Mouse (Mus musculus) forebrain, embryonic 16.5 days (tissue): ENCODE results near the gene Acox1. TPM values are rescaled to one million over a fixed set of nuclear protein-coding genes. Genes with fewer than 3 reads are reported as not detected.

ENCODE experiments used
- ATAC-seq: fragments of 200-750 bp; cut with Nextera tagmentation; 2 replicates; pipeline ENCODE4 v1.8.0; 2017; ENCODE audit warnings: mild to moderate bottlenecking, moderate library complexity
- H3K27ac ChIP-seq: fragments of 300-500 bp; sonication (generic); 2 replicates; pipeline ENCODE4 v1.5.1; 2014; ENCODE audit warnings: low read length, control low read depth
- H3K27me3 ChIP-seq: fragments of 300-500 bp; sonication (generic); replicated peaks from 2 replicates; pipeline ENCODE4 v1.6.1; 2014; ENCODE audit warnings: low read length; ENCODE audit not compliant: control insufficient read depth, insufficient read depth
- H3K36me3 ChIP-seq: fragments of 300-500 bp; sonication (generic); 2 replicates; pipeline ENCODE4 v1.6.1; 2014; ENCODE audit not compliant: control insufficient read depth, insufficient read depth
- H3K4me1 ChIP-seq: fragments of 300-500 bp; sonication (generic); replicated peaks from 2 replicates; pipeline ENCODE4 v1.6.1; 2014; ENCODE audit warnings: low read length; ENCODE audit not compliant: control insufficient read depth, insufficient read depth
- H3K4me2 ChIP-seq: fragments of 300-500 bp; sonication (generic); 2 replicates; pipeline ENCODE4 v1.6.1; 2014; ENCODE audit warnings: mild to moderate bottlenecking, low read length, control low read depth
- H3K4me3 ChIP-seq: fragments of 300-500 bp; sonication (generic); replicated peaks from 2 replicates; pipeline ENCODE4 v1.5.1; 2014; ENCODE audit warnings: mild to moderate bottlenecking, low read length, control low read depth
- H3K9ac ChIP-seq: fragments of 300-500 bp; sonication (generic); replicated peaks from 2 replicates; pipeline ENCODE4 v1.6.1; 2014; ENCODE audit warnings: low read depth, low read length, control low read depth
- H3K9me3 ChIP-seq: fragments of 300-500 bp; sonication (generic); 2 replicates; pipeline ENCODE4 v1.6.1; 2016; ENCODE audit warnings: low read length; ENCODE audit not compliant: control insufficient read depth
- WGBS: fragments of 180-500 bp; shearing (Covaris S2); extraction: QIAGEN DNeasy Blood & Tissue Kit; methylation state at CpG from one replicate; pipeline ENCODE4 v1.1.7; 2014; 5-methylcytosine and 5-hydroxymethylcytosine counted together
- polyA plus RNA-seq: library from polyadenylated mRNA; unstranded; fragments of >200 nt; fragmentation: Nextera tagmentation; extraction: Ambion mirVana; gene quantifications from 2 replicates; pipeline ENCODE4 v1.2.1, GENCODE M21; 2015

Gene Acox1
- polyA plus RNA-seq, 1 experiment from 2014 or later: 62.8 TPM

- no peak for ATAC-seq
- Histone ChIP-seq H3K36me3 (peaks cover 22% of the 10 kb centered on the region), H3K4me2 (no peak overlapping the region), H3K27me3 (no peaks in the 10 kb centered on the region), H3K4me1 (peaks cover 7% of the 10 kb centered on the region; the same call in 1 of the 2 replicates), H3K9me3 (no peaks in the 10 kb centered on the region), H3K9ac (no peak overlapping the region), H3K27ac (no peak overlapping the region), H3K4me3 (no peak overlapping the region)
- 72% methylated on average over 10 of the region's 10 CpGs for WGBS
Observed at GRCm38 (mm10) chr11:116142211-116142991, 56.4 kb downstream of the Acox1 start.

GRCm38 (mm10) chr11:116138468-116139138, 60.2 kb downstream of the Acox1 start, which contains the start of gene Mrpl38:
Mrpl38 (minus strand) TSS chr11:116138868.
- Histone ChIP-seq H3K27me3 (no peaks in the 10 kb centered on the region), H3K27ac (peak within 1 kb of the TSS; percentile 60), H3K36me3 (peaks cover 10% of the 10 kb centered on the region; the same call in 1 of the 2 replicates), H3K4me1 (peaks cover 9% of the 10 kb centered on the region; the same call in 1 of the 2 replicates), H3K4me2 (peak within 1 kb of the TSS; percentile 61), H3K9ac (peak within 1 kb of the TSS; percentile 85), H3K9me3 (no peaks in the 10 kb centered on the region), H3K4me3 (peak within 1 kb of the TSS; percentile 89)
- ATAC-seq: peak; percentile 95
- under 1% methylated on average over 60 of the region's 60 CpGs for WGBS

DNA sequence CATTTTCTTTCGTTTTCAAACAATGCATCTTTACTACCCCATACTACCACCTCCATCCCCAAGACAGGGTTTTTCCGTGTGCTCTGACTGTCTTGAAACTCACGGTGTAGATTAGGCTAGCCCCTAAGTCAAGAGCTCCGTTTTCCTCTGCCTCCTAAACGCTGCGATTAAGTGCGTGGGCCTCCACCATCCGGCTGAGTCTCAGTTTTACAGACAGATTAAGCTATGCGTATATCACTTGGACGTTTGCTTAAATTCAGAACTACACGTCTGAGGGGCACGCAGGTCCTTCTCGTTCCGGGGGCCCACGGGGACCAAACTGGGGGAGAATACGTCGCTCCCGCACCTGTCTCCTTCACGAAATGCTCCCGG, 60.8 kb downstream of the Acox1 start:
- Histone ChIP-seq H3K4me1 (peaks cover 9% of the 10 kb centered on the region; the same call in 1 of the 2 replicates), H3K4me3 (peak overlapping the region; percentile 89), H3K4me2 (peak overlapping the region; percentile 61), H3K9ac (peak overlapping the region; percentile 85), H3K27ac (peak overlapping the region; percentile 60), H3K36me3 (peaks cover 5% of the 10 kb centered on the region; the same call in 1 of the 2 replicates), H3K27me3 (no peaks in the 10 kb centered on the region), H3K9me3 (no peaks in the 10 kb centered on the region)
- no peak for ATAC-seq
- WGBS: 1% methylated on average over 20 of the region's 20 CpGs

GRCm38 (mm10) chr11:116134171-116134570, 64.7 kb downstream of the Acox1 start:
- Histone ChIP-seq H3K4me3 (no peak overlapping the region), H3K4me1 (peaks cover 23% of the 10 kb centered on the region), H3K4me2 (no peak overlapping the region), H3K9me3 (no peaks in the 10 kb centered on the region), H3K9ac (no peak overlapping the region), H3K36me3 (no peaks in the 10 kb centered on the region; the same call in 1 of the 2 replicates), H3K27ac (no peak overlapping the region), H3K27me3 (no peaks in the 10 kb centered on the region)
- no peak for ATAC-seq
- 94% methylated on average over 10 of the region's 10 CpGs for WGBS

- Histone ChIP-seq H3K27ac (no peak overlapping the region), H3K36me3 (no peaks in the 10 kb centered on the region; the same call in 1 of the 2 replicates), H3K9me3 (no peaks in the 10 kb centered on the region), H3K9ac (no peak overlapping the region), H3K27me3 (no peaks in the 10 kb centered on the region), H3K4me3 (no peak overlapping the region), H3K4me1 (peaks cover 23% of the 10 kb centered on the region), H3K4me2 (no peak overlapping the region)
- ATAC-seq: no peak
- 84% methylated on average over 5 of the region's 5 CpGs for WGBS
Observed at GRCm38 (mm10) chr11:116133497-116133896, 65.3 kb downstream of the Acox1 start.

GRCm38 (mm10) chr11:116132366-116133333, 66.2 kb downstream of the Acox1 start:
- Histone ChIP-seq H3K4me1 (peaks cover 22% of the 10 kb centered on the region), H3K9me3 (no peaks in the 10 kb centered on the region), H3K9ac (no peak overlapping the region), H3K27me3 (no peaks in the 10 kb centered on the region), H3K4me3 (no peak overlapping the region), H3K36me3 (no peaks in the 10 kb centered on the region; the same call in 1 of the 2 replicates), H3K27ac (no peak overlapping the region), H3K4me2 (no peak overlapping the region)
- ATAC-seq: no peak
- 88% methylated on average over 16 of the region's 16 CpGs for whole genome bisulfite sequencing

GRCm38 (mm10) chr11:116131349-116132170, 67.3 kb downstream of the Acox1 start:
- ATAC-seq: no peak
- Histone ChIP-seq H3K36me3 (no peaks in the 10 kb centered on the region; the same call in 1 of the 2 replicates), H3K27ac (no peak overlapping the region; the same call in 1 of the 2 replicates), H3K4me2 (peak overlapping the region; percentile 76), H3K4me3 (peak overlapping the region; percentile 61), H3K4me1 (peaks cover 23% of the 10 kb centered on the region), H3K9me3 (no peaks in the 10 kb centered on the region), H3K27me3 (no peaks in the 10 kb centered on the region), H3K9ac (no peak overlapping the region)
- 83% methylated on average over 15 of the region's 15 CpGs for WGBS

- peak; percentile 92 for ATAC-seq
- Histone ChIP-seq H3K27ac (peak within 1 kb of the TSS; percentile 88), H3K4me2 (peak within 1 kb of the TSS; percentile 76), H3K4me1 (peaks cover 23% of the 10 kb centered on the region), H3K9me3 (no peaks in the 10 kb centered on the region), H3K4me3 (peak within 1 kb of the TSS; percentile 61), H3K36me3 (no peaks in the 10 kb centered on the region; the same call in 1 of the 2 replicates), H3K9ac (peak within 1 kb of the TSS; percentile 78), H3K27me3 (no peaks in the 10 kb centered on the region)
- under 1% methylated on average over 69 of the region's 69 CpGs for WGBS
Observed at GRCm38 (mm10) chr11:116130488-116131205, 68.2 kb downstream of the Acox1 start, which contains the start of gene Trim65. Trim65 (minus strand) TSS chr11:116131128.
